Mouse (Mus musculus) myocyte (in vitro differentiated cells): ENCODE measurements around the gene Unc5b.

Experiments used
- CEBPB ChIP-seq: IDR thresholded peaks from 2 replicates; pipeline ENCODE4 v1.6.1; 2011; ENCODE audit warnings: mild to moderate bottlenecking, moderate library complexity; ENCODE audit not compliant: poor library complexity, insufficient read depth, severe bottlenecking
- E2F4 ChIP-seq: IDR thresholded peaks from one replicate; pipeline ENCODE4 v1.6.1; 2011; ENCODE audit warnings: mild to moderate bottlenecking, control low read depth, moderate library complexity; ENCODE audit not compliant: insufficient read depth
- MAX ChIP-seq: IDR thresholded peaks from one replicate; pipeline ENCODE4 v1.6.1; 2011; ENCODE audit warnings: low read depth, mild to moderate bottlenecking, control low read depth
- POLR2A ChIP-seq: IDR thresholded peaks from one replicate; pipeline ENCODE4 v1.6.1; 2011; ENCODE audit warnings: low read depth, mild to moderate bottlenecking, control low read depth, moderate library complexity; ENCODE audit not compliant: insufficient read length
- POLR2AphosphoS2 ChIP-seq: IDR thresholded peaks from one replicate; pipeline ENCODE4 v1.6.1; 2011; ENCODE audit warnings: low read depth, control low read depth; ENCODE audit not compliant: insufficient read length
- REST ChIP-seq: IDR thresholded peaks from one replicate; pipeline ENCODE4 v1.6.1; 2011; ENCODE audit warnings: mild to moderate bottlenecking, control low read depth, moderate library complexity; ENCODE audit not compliant: insufficient read depth, insufficient read length
- SRF ChIP-seq: IDR thresholded peaks from one replicate; pipeline ENCODE4 v1.6.1; 2011; ENCODE audit warnings: low read depth; ENCODE audit not compliant: control insufficient read depth, insufficient read length
- TCF12 ChIP-seq: IDR thresholded peaks from one replicate; pipeline ENCODE4 v1.6.1; 2011; ENCODE audit warnings: mild to moderate bottlenecking, control low read depth; ENCODE audit not compliant: poor library complexity, insufficient read depth, severe bottlenecking
- TCF3 ChIP-seq: IDR thresholded peaks from one replicate; pipeline ENCODE4 v1.6.1; 2011; ENCODE audit warnings: low read depth, control low read depth; ENCODE audit not compliant: insufficient read length
- USF1 ChIP-seq: IDR thresholded peaks from one replicate; pipeline ENCODE4 v1.6.1; 2011; ENCODE audit warnings: low read depth, mild to moderate bottlenecking, control low read depth, moderate library complexity

DNA sequence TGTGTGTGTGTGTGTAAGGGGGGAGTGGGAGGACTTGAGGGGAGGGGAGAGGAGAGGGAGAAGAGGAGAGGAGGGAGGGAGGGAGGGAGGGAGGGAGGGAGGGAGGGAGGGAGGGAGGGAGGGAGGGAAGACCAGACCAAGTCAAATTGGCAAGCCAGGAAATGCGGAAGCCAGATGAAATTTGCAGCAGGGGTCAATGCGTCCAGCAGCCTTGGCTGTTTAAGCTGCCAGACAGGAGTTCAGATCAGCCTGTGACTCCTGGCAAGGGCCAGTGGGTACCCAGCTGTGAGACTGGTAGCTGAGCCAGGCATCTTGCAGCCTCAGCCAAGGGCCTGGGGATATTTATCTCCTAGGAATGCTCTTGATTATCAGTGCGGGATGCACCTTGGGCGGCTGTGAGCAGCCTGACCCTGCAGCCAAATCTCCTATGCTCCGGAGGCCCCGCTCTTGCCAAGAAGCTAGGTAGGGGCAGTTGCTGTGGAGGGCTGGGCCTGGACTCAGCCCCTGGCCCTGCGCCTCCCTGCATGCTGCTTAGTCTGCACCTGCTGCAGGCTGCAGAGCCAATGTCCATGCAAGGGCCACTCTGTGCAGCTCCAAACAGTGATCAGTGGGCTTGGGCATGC lies 9.5 kb downstream of the Unc5b start:
- TF ChIP-seq POLR2A (no peak), POLR2AphosphoS2 (no peak), MAX (no peak), E2F4 (no peak), CEBPB (no peak), TCF12 (no peak), USF1 (no peak), TCF3 (no peak), SRF (no peak), REST (no peak)
